Mouse (Mus musculus) retina, embryonic 14.5 days (tissue): ENCODE data around the gene Tfdp2.
"Not testable (repeated sequence)": the region's sequence is repeated elsewhere in the genome, so short reads cannot be mapped to it uniquely, and the experiment has no call there.

Source experiments
- DNase-seq: peaks from one replicate; pipeline ENCODE4 v3.0.0-alpha.2; 2015; ENCODE audit warnings: low spot score

Gene Tfdp2

GRCm38 (mm10) chr9:96308816-96309215 is 112.7 kb downstream of the Tfdp2 start:
- DNase-seq, result no peak

- DNase-seq, result no peak
Observed at GRCm38 (mm10) chr9:96312074-96312473, 116.0 kb downstream of the Tfdp2 start.

GRCm38 (mm10) chr9:96319333-96319732 is 123.3 kb downstream of the Tfdp2 start:
- no peak for DNase-seq

GRCm38 (mm10) chr9:96320551-96320980 is 124.5 kb downstream of the Tfdp2 start:
- DNase-seq, result no peak

- no peak for DNase-seq
Observed at GRCm38 (mm10) chr9:96322411-96323152, 126.5 kb downstream of the Tfdp2 start.

- DNase-seq, result peak; percentile 71
Observed at GRCm38 (mm10) chr9:96324502-96324901, 128.4 kb downstream of the Tfdp2 start.

GRCm38 (mm10) chr9:96326496-96326923 is 130.4 kb downstream of the Tfdp2 start:
- DNase-seq, result no peak

- DNase-seq, result no peak
Observed at GRCm38 (mm10) chr9:96328226-96328625, 132.2 kb downstream of the Tfdp2 start.

- DNase-seq, result no peak
Observed at GRCm38 (mm10) chr9:96331146-96331545, 135.1 kb downstream of the Tfdp2 start.

- DNase-seq, result no peak
Observed at GRCm38 (mm10) chr9:96345750-96346149, 149.7 kb downstream of the Tfdp2 start.

- DNase-seq, result no peak
Observed at GRCm38 (mm10) chr9:96348885-96349284, 152.8 kb downstream of the Tfdp2 start.

- DNase-seq, result peak; percentile 82
Observed at GRCm38 (mm10) chr9:96350010-96350409, 153.9 kb downstream of the Tfdp2 start.

GRCm38 (mm10) chr9:96350476-96350875 is 154.4 kb downstream of the Tfdp2 start:
- DNase-seq, result no peak

- not testable (repeated sequence) for DNase-seq
Observed at GRCm38 (mm10) chr9:96351771-96352170, 155.7 kb downstream of the Tfdp2 start.

- no peak for DNase-seq
Observed at GRCm38 (mm10) chr9:96353121-96353769, 157.2 kb downstream of the Tfdp2 start.

- no peak for DNase-seq
Observed at GRCm38 (mm10) chr9:96353799-96354198, 157.7 kb downstream of the Tfdp2 start.

- no peak for DNase-seq
Observed at GRCm38 (mm10) chr9:96360056-96360455, 164.0 kb downstream of the Tfdp2 start.

- DNase-seq, result peak; percentile 68
Observed at GRCm38 (mm10) chr9:96363581-96364140, 167.6 kb downstream of the Tfdp2 start.

- peak; percentile 98 for DNase-seq
Observed at GRCm38 (mm10) chr9:96364141-96364838, 168.2 kb downstream of the Tfdp2 start, which contains the start of gene Atp1b3. Gene Atp1b3 (minus strand): TSS chr9:96364442.

- no peak for DNase-seq
Observed at GRCm38 (mm10) chr9:96365271-96365872, 169.3 kb downstream of the Tfdp2 start.

GRCm38 (mm10) chr9:96369654-96370384 is 173.7 kb downstream of the Tfdp2 start:
- no peak for DNase-seq
